Mouse (Mus musculus) C2C12 (cell line): ENCODE data around the gene Stk11ip.

ENCODE experiments used
- CTCF ChIP-seq: IDR thresholded peaks from one replicate; pipeline ENCODE4 v1.5.1; 2011; ENCODE audit not compliant: control insufficient read depth, insufficient read depth, insufficient read length
- MYOD1 ChIP-seq: IDR thresholded peaks from one replicate; pipeline ENCODE4 v1.6.1; 2011; ENCODE audit warnings: low read depth; ENCODE audit not compliant: control insufficient read depth, insufficient read length
- USF1 ChIP-seq: IDR thresholded peaks from one replicate; pipeline ENCODE4 v1.6.1; 2011; ENCODE audit warnings: low read depth, mild to moderate bottlenecking, control low read depth, moderate library complexity

DNA sequence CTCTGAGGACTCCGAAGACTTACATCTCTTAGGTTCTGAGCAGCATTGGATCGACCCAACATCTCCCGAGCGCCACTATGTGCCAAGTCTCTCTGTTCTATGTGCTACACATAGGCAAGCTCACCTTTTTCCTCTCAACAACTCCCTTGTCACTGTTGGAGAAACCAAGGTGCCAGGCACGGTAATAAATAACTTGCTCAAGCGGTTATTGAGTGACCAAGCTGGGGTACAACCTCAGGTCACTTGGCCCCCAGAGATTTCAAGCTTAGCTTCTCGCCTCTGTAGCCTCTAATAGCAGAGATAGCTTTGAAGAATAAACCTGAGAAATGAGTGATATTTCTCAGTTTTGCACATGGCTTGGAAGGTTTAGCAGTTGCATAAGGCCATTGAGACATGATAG, 20.2 kb downstream of the Stk11ip start:
- no peak for TF ChIP-seq CTCF
- TF ChIP-seq USF1 = no peak
- TF ChIP-seq MYOD1 = no peak
